Mouse (Mus musculus) embryonic facial prominence, embryonic 12.5 days (tissue): ENCODE results near the gene Zfp871. TPM values are rescaled to one million over a fixed set of nuclear protein-coding genes. Genes with fewer than 3 reads are reported as not detected.
A peak's percentile ranks its signal among the peaks of the same experiment; 100 is the strongest.

Experiments
- ATAC-seq: fragments of 200-750 bp; cut with Nextera tagmentation; 2 replicates; pipeline ENCODE4 v1.8.0; 2017; ENCODE audit not compliant: insufficient number of reproducible peaks, insufficient read depth, low FRiP score, low TSS enrichment
- H3K27ac ChIP-seq: fragments of 300-500 bp; sonication (generic); 2 replicates; pipeline ENCODE4 v1.5.1; 2016; ENCODE audit warnings: mild to moderate bottlenecking
- H3K27me3 ChIP-seq: fragments of 300-500 bp; sonication (generic); 2 replicates; pipeline ENCODE4 v1.6.1; 2016; ENCODE audit warnings: mild to moderate bottlenecking, moderate library complexity
- H3K36me3 ChIP-seq: fragments of 300-500 bp; sonication (generic); 2 replicates; pipeline ENCODE4 v1.6.1; 2016; ENCODE audit warnings: mild to moderate bottlenecking
- H3K4me1 ChIP-seq: fragments of 300-500 bp; sonication (generic); 2 replicates; pipeline ENCODE4 v1.6.1; 2016
- H3K4me2 ChIP-seq: fragments of 300-500 bp; sonication (generic); replicated peaks from 2 replicates; pipeline ENCODE4 v1.6.1; 2016; ENCODE audit warnings: mild to moderate bottlenecking, moderate library complexity
- H3K4me3 ChIP-seq: fragments of 300-500 bp; sonication (generic); 2 replicates; pipeline ENCODE4 v1.5.1; 2016; ENCODE audit warnings: mild to moderate bottlenecking
- H3K9ac ChIP-seq: fragments of 300-500 bp; sonication (generic); 2 replicates; pipeline ENCODE4 v1.6.1; 2016; ENCODE audit warnings: mild to moderate bottlenecking, moderate library complexity
- H3K9me3 ChIP-seq: fragments of 300-500 bp; sonication (generic); 2 replicates; pipeline ENCODE4 v1.6.1; 2016; ENCODE audit warnings: mild to moderate bottlenecking, moderate library complexity
- WGBS: fragments of 180-500 bp; shearing (Covaris S2); methylation state at CpG from one replicate; pipeline ENCODE4 v1.1.7; 2016; 5-methylcytosine and 5-hydroxymethylcytosine counted together
- polyA plus RNA-seq: library from polyadenylated mRNA; unstranded; fragments of >200 nt; fragmentation: Nextera tagmentation; extraction: Ambion mirVana; gene quantifications from 2 replicates; pipeline ENCODE4 v1.2.1, GENCODE M21; 2016

The Zfp871 gene
- polyA plus RNA-seq, 1 experiment from 2014 or later, result 51.2 TPM

GRCm38 (mm10) chr17:32787436-32788093 lies 522 bp downstream of the Zfp871 start:
- Histone ChIP-seq H3K36me3 (peaks cover 28% of the 10 kb centered on the region), H3K4me1 (peaks cover 13% of the 10 kb centered on the region), H3K27ac (peak overlapping the region; percentile 93), H3K9me3 (no peaks in the 10 kb centered on the region), H3K9ac (peak overlapping the region; percentile 96), H3K4me3 (peak overlapping the region; percentile 74), H3K27me3 (no peaks in the 10 kb centered on the region), H3K4me2 (peak overlapping the region; percentile 71)
- under 1% methylated on average over 31 of the region's 31 CpGs for WGBS
- peak; percentile 75 for ATAC-seq

- no peak for ATAC-seq
- Histone ChIP-seq H3K36me3 (peaks cover 28% of the 10 kb centered on the region), H3K4me1 (peaks cover 13% of the 10 kb centered on the region), H3K4me3 (peak overlapping the region; percentile 74), H3K27ac (no peak overlapping the region), H3K9ac (peak overlapping the region; percentile 96; the same call in 1 of the 2 replicates), H3K27me3 (no peaks in the 10 kb centered on the region), H3K4me2 (peak overlapping the region; percentile 71), H3K9me3 (no peaks in the 10 kb centered on the region)
- WGBS, result 61% methylated on average over 6 of the region's 6 CpGs
Observed at GRCm38 (mm10) chr17:32786944-32787343, 1.1 kb downstream of the Zfp871 start.

- Histone ChIP-seq H3K9ac (no peak overlapping the region), H3K36me3 (peaks cover 28% of the 10 kb centered on the region), H3K27ac (no peak overlapping the region), H3K4me1 (peaks cover 13% of the 10 kb centered on the region), H3K9me3 (no peaks in the 10 kb centered on the region), H3K4me2 (peak overlapping the region; percentile 24; the same call in 1 of the 2 replicates), H3K4me3 (no peak overlapping the region), H3K27me3 (no peaks in the 10 kb centered on the region)
- 80% methylated on average over 3 of the region's 3 CpGs for WGBS
- ATAC-seq, result no peak
Observed at GRCm38 (mm10) chr17:32785656-32786055, 2.4 kb downstream of the Zfp871 start.

- WGBS, result 95% methylated on average over 3 of the region's 3 CpGs
- Histone ChIP-seq H3K9me3 (no peaks in the 10 kb centered on the region), H3K9ac (no peak overlapping the region), H3K4me1 (no peaks in the 10 kb centered on the region), H3K27me3 (no peaks in the 10 kb centered on the region), H3K4me2 (no peak overlapping the region), H3K27ac (no peak overlapping the region), H3K36me3 (peaks cover 64% of the 10 kb centered on the region), H3K4me3 (no peak overlapping the region)
- ATAC-seq, result no peak
Observed at GRCm38 (mm10) chr17:32777564-32777963, 10.5 kb downstream of the Zfp871 start.

- H3K27ac ChIP-seq, result no peak overlapping the region
- no peak overlapping the region for H3K4me3 ChIP-seq
- WGBS, result 90% methylated on average over 1 of the region's 1 CpGs
- no peak for ATAC-seq
- no peak overlapping the region for H3K4me2 ChIP-seq
- H3K36me3 ChIP-seq, result peaks cover 86% of the 10 kb centered on the region
- no peak overlapping the region for H3K9ac ChIP-seq
- no peaks in the 10 kb centered on the region for H3K4me1 ChIP-seq
- H3K9me3 ChIP-seq, result 0 out of 2 replicates have a peak, but pooled peaks cover 3% of the 10 kb centered on the region
- H3K27me3 ChIP-seq, result no peaks in the 10 kb centered on the region
Observed at GRCm38 (mm10) chr17:32771213-32771612, 16.9 kb downstream of the Zfp871 start.

- ATAC-seq, result no peak
- 0 out of 2 replicates have a peak, but pooled peaks cover 3% of the 10 kb centered on the region for H3K9me3 ChIP-seq
- peaks cover 64% of the 10 kb centered on the region for H3K36me3 ChIP-seq
- no peak overlapping the region for H3K27ac ChIP-seq
- no peaks in the 10 kb centered on the region for H3K4me1 ChIP-seq
- H3K4me3 ChIP-seq, result no peak overlapping the region
- H3K4me2 ChIP-seq, result no peak overlapping the region
- 93% methylated on average over 2 of the region's 2 CpGs for WGBS
- no peaks in the 10 kb centered on the region for H3K27me3 ChIP-seq
- no peak overlapping the region for H3K9ac ChIP-seq
Observed at GRCm38 (mm10) chr17:32766422-32766821, 21.7 kb downstream of the Zfp871 start.

- WGBS, result 62% methylated on average over 5 of the region's 5 CpGs
- no peak overlapping the region for H3K4me3 ChIP-seq
- H3K9me3 ChIP-seq, result no peaks in the 10 kb centered on the region
- ATAC-seq, result no peak
- no peaks in the 10 kb centered on the region for H3K4me1 ChIP-seq
- H3K27me3 ChIP-seq, result no peaks in the 10 kb centered on the region
- H3K4me2 ChIP-seq, result no peak overlapping the region
- no peak overlapping the region for H3K27ac ChIP-seq
- H3K9ac ChIP-seq, result no peak overlapping the region
- H3K36me3 ChIP-seq, result no peaks in the 10 kb centered on the region
Observed at GRCm38 (mm10) chr17:32757331-32757730, 30.8 kb downstream of the Zfp871 start.

GRCm38 (mm10) chr17:32753634-32754033 lies 34.5 kb downstream of the Zfp871 start:
- Histone ChIP-seq H3K4me2 (no peak overlapping the region), H3K36me3 (no peaks in the 10 kb centered on the region), H3K4me3 (no peak overlapping the region), H3K9me3 (no peaks in the 10 kb centered on the region), H3K27ac (no peak overlapping the region), H3K9ac (no peak overlapping the region), H3K4me1 (no peaks in the 10 kb centered on the region), H3K27me3 (no peaks in the 10 kb centered on the region)
- ATAC-seq, result no peak
- 12% methylated on average over 12 of the region's 12 CpGs for WGBS

GRCm38 (mm10) chr17:32752813-32753360 lies 35.2 kb downstream of the Zfp871 start:
- no peaks in the 10 kb centered on the region for H3K9me3 ChIP-seq
- WGBS, result 82% methylated on average over 6 of the region's 6 CpGs
- H3K4me1 ChIP-seq, result no peaks in the 10 kb centered on the region

GRCm38 (mm10) chr17:32750611-32751010 lies 37.5 kb downstream of the Zfp871 start:
- Histone ChIP-seq H3K4me3 (no peak overlapping the region), H3K9me3 (no peaks in the 10 kb centered on the region), H3K36me3 (no peaks in the 10 kb centered on the region), H3K4me2 (no peak overlapping the region), H3K4me1 (no peaks in the 10 kb centered on the region), H3K27me3 (no peaks in the 10 kb centered on the region), H3K27ac (no peak overlapping the region), H3K9ac (no peak overlapping the region)
- WGBS, result 38% methylated on average over 5 of the region's 5 CpGs
- ATAC-seq, result no peak

More at GRCm38 (mm10) chr17:32752813-32753360, 35.2 kb downstream of the Zfp871 start:
- Histone ChIP-seq H3K4me2 (no peak overlapping the region), H3K9ac (no peak overlapping the region), H3K27me3 (no peaks in the 10 kb centered on the region), H3K36me3 (no peaks in the 10 kb centered on the region), H3K27ac (no peak overlapping the region), H3K4me3 (no peak overlapping the region)
- ATAC-seq, result no peak

- ATAC-seq, result no peak
- no peak overlapping the region for H3K4me2 ChIP-seq
- no peaks in the 10 kb centered on the region for H3K36me3 ChIP-seq
- WGBS, result 30% methylated on average over 1 of the region's 1 CpGs
- H3K4me1 ChIP-seq, result no peaks in the 10 kb centered on the region
- H3K4me3 ChIP-seq, result no peak overlapping the region
- H3K9me3 ChIP-seq, result no peaks in the 10 kb centered on the region
- no peak overlapping the region for H3K27ac ChIP-seq
- H3K9ac ChIP-seq, result no peak overlapping the region
- H3K27me3 ChIP-seq, result no peaks in the 10 kb centered on the region
Observed at GRCm38 (mm10) chr17:32741057-32741456, 47.0 kb downstream of the Zfp871 start.

- no peak for ATAC-seq
- WGBS, result 75% methylated on average over 1 of the region's 1 CpGs
- no peaks in the 10 kb centered on the region for H3K4me1 ChIP-seq
- no peak overlapping the region for H3K9ac ChIP-seq
- H3K4me3 ChIP-seq, result no peak overlapping the region
- no peaks in the 10 kb centered on the region for H3K27me3 ChIP-seq
- H3K4me2 ChIP-seq, result no peak overlapping the region
- H3K9me3 ChIP-seq, result no peaks in the 10 kb centered on the region
- no peak overlapping the region for H3K27ac ChIP-seq
- H3K36me3 ChIP-seq, result no peaks in the 10 kb centered on the region
Observed at GRCm38 (mm10) chr17:32738406-32738805, 49.7 kb downstream of the Zfp871 start.
